Mouse (Mus musculus): ENCODE results near the gene Prcd. TPM values are rescaled to one million over a fixed set of nuclear protein-coding genes. Genes with fewer than 3 reads are reported as not detected.

Gene Prcd
- polyA plus RNA-seq, 1 experiment from 2014 or later, result 0.53 TPM

GRCm38 (mm10) chr11:116651339-116651738, 2.0 kb upstream of the Prcd start:
- no peaks in the 10 kb centered on the region for H3K36me3 ChIP-seq (ENCODE audit: control insufficient read depth, insufficient read depth, low read length)
- peaks cover 33% of the 10 kb centered on the region for H3K27me3 ChIP-seq (ENCODE audit: control insufficient read depth, insufficient read depth, low read length)
- H3K9ac ChIP-seq (ENCODE audit: low read length), result no peak overlapping the region
- 83% methylated on average over 8 of the region's 8 CpGs for WGBS
- no peak overlapping the region for H3K4me2 ChIP-seq (ENCODE audit: low read depth)
- peaks cover 5% of the 10 kb centered on the region; the same call in 1 of the 2 replicates for H3K4me1 ChIP-seq (ENCODE audit: control insufficient read depth, insufficient read depth, low read length)
- H3K27ac ChIP-seq (ENCODE audit: low read depth, low read length), result no peak overlapping the region
- no peak for ATAC-seq (ENCODE audit: insufficient read depth, low FRiP score, low TSS enrichment)
- no peak overlapping the region for H3K4me3 ChIP-seq (ENCODE audit: low read depth, low read length)
- no peaks in the 10 kb centered on the region for H3K9me3 ChIP-seq (ENCODE audit: control insufficient read depth, low read length)
- no peak for DNase-seq (ENCODE audit: low spot score)

- Histone ChIP-seq H3K36me3 (ENCODE audit: control insufficient read depth, insufficient read depth, low read length) (no peaks in the 10 kb centered on the region), H3K4me1 (ENCODE audit: control insufficient read depth, insufficient read depth, low read length) (peaks cover 8% of the 10 kb centered on the region; the same call in 1 of the 2 replicates), H3K9ac (ENCODE audit: low read length) (no peak overlapping the region), H3K4me3 (ENCODE audit: low read depth, low read length) (no peak overlapping the region), H3K9me3 (ENCODE audit: control insufficient read depth, low read length) (no peaks in the 10 kb centered on the region), H3K27ac (ENCODE audit: low read depth, low read length) (no peak overlapping the region), H3K27me3 (ENCODE audit: control insufficient read depth, insufficient read depth, low read length) (peaks cover 33% of the 10 kb centered on the region), H3K4me2 (ENCODE audit: low read depth) (no peak overlapping the region)
- DNase-seq (ENCODE audit: low spot score), result no peak
- 64% methylated on average over 25 of the region's 25 CpGs for WGBS
- ATAC-seq (ENCODE audit: insufficient read depth, low FRiP score, low TSS enrichment), result no peak
Observed at GRCm38 (mm10) chr11:116652330-116653098, 820 bp upstream of the Prcd start.

GRCm38 (mm10) chr11:116653709-116654221, 431 bp downstream of the Prcd start:
- DNase-seq (ENCODE audit: low spot score), result peak; percentile 45
- Histone ChIP-seq H3K27me3 (ENCODE audit: control insufficient read depth, insufficient read depth, low read length) (peaks cover 33% of the 10 kb centered on the region), H3K36me3 (ENCODE audit: control insufficient read depth, insufficient read depth, low read length) (no peaks in the 10 kb centered on the region), H3K4me1 (ENCODE audit: control insufficient read depth, insufficient read depth, low read length) (peaks cover 6% of the 10 kb centered on the region; the same call in 1 of the 2 replicates), H3K9ac (ENCODE audit: low read length) (peak overlapping the region; percentile 47), H3K27ac (ENCODE audit: low read depth, low read length) (no peak overlapping the region), H3K4me3 (ENCODE audit: low read depth, low read length) (peak overlapping the region; percentile 38), H3K4me2 (ENCODE audit: low read depth) (peak overlapping the region; percentile 89), H3K9me3 (ENCODE audit: control insufficient read depth, low read length) (no peaks in the 10 kb centered on the region)
- no peak for ATAC-seq (ENCODE audit: insufficient read depth, low FRiP score, low TSS enrichment)
- under 1% methylated on average over 34 of the region's 47 CpGs for WGBS

- ATAC-seq (ENCODE audit: insufficient read depth, low FRiP score, low TSS enrichment) (no peak), DNase-seq (ENCODE audit: low spot score) (peak; percentile 44)
- Histone ChIP-seq H3K4me3 (ENCODE audit: low read depth, low read length) (peak within 1 kb of the TSS; percentile 38), H3K4me2 (ENCODE audit: low read depth) (peak within 1 kb of the TSS; percentile 89), H3K4me1 (ENCODE audit: control insufficient read depth, insufficient read depth, low read length) (peaks cover 6% of the 10 kb centered on the region; the same call in 1 of the 2 replicates), H3K9ac (ENCODE audit: low read length) (peak within 1 kb of the TSS; percentile 47), H3K9me3 (ENCODE audit: control insufficient read depth, low read length) (no peaks in the 10 kb centered on the region), H3K36me3 (ENCODE audit: control insufficient read depth, insufficient read depth, low read length) (no peaks in the 10 kb centered on the region), H3K27ac (ENCODE audit: low read depth, low read length) (no peak within 1 kb of the TSS), H3K27me3 (ENCODE audit: control insufficient read depth, insufficient read depth, low read length) (peaks cover 33% of the 10 kb centered on the region)
- 7% methylated on average over 28 of the region's 28 CpGs for WGBS
Observed at GRCm38 (mm10) chr11:116654255-116654821, 1.0 kb downstream of the Prcd start, which contains the start of gene Cygb. TSS of gene Cygb (minus strand) at chr11:116654313.

GRCm38 (mm10) chr11:116656348-116657191, 3.2 kb downstream of the Prcd start:
- DNase-seq (ENCODE audit: low spot score) (no peak), ATAC-seq (ENCODE audit: insufficient read depth, low FRiP score, low TSS enrichment) (no peak)
- Histone ChIP-seq H3K27ac (ENCODE audit: low read depth, low read length) (no peak overlapping the region), H3K9ac (ENCODE audit: low read length) (no peak overlapping the region), H3K36me3 (ENCODE audit: control insufficient read depth, insufficient read depth, low read length) (no peaks in the 10 kb centered on the region), H3K4me3 (ENCODE audit: low read depth, low read length) (no peak overlapping the region), H3K4me2 (ENCODE audit: low read depth) (no peak overlapping the region), H3K4me1 (ENCODE audit: control insufficient read depth, insufficient read depth, low read length) (peaks cover 16% of the 10 kb centered on the region), H3K9me3 (ENCODE audit: control insufficient read depth, low read length) (no peaks in the 10 kb centered on the region), H3K27me3 (ENCODE audit: control insufficient read depth, insufficient read depth, low read length) (peaks cover 33% of the 10 kb centered on the region)
- 81% methylated on average over 16 of the region's 16 CpGs for WGBS

- peak; percentile 86 for ATAC-seq (ENCODE audit: insufficient read depth, low FRiP score, low TSS enrichment)
- Histone ChIP-seq H3K9me3 (ENCODE audit: control insufficient read depth, low read length) (no peaks in the 10 kb centered on the region), H3K27ac (ENCODE audit: low read depth, low read length) (peak overlapping the region; percentile 61), H3K36me3 (ENCODE audit: control insufficient read depth, insufficient read depth, low read length) (no peaks in the 10 kb centered on the region), H3K9ac (ENCODE audit: low read length) (peak overlapping the region; percentile 9), H3K4me1 (ENCODE audit: control insufficient read depth, insufficient read depth, low read length) (peaks cover 26% of the 10 kb centered on the region), H3K4me3 (ENCODE audit: low read depth, low read length) (peak overlapping the region; percentile 18; the same call in 1 of the 2 replicates), H3K27me3 (ENCODE audit: control insufficient read depth, insufficient read depth, low read length) (peaks cover 23% of the 10 kb centered on the region), H3K4me2 (ENCODE audit: low read depth) (peak overlapping the region; percentile 36)
- WGBS, result 13% methylated on average over 22 of the region's 22 CpGs
- peak; percentile 91 for DNase-seq (ENCODE audit: low spot score)
Observed at GRCm38 (mm10) chr11:116657311-116658223, 4.2 kb downstream of the Prcd start.

GRCm38 (mm10) chr11:116658238-116658637, 4.9 kb downstream of the Prcd start:
- Histone ChIP-seq H3K4me3 (ENCODE audit: low read depth, low read length) (no peak overlapping the region), H3K27me3 (ENCODE audit: control insufficient read depth, insufficient read depth, low read length) (peaks cover 16% of the 10 kb centered on the region), H3K9ac (ENCODE audit: low read length) (no peak overlapping the region), H3K4me1 (ENCODE audit: control insufficient read depth, insufficient read depth, low read length) (peaks cover 28% of the 10 kb centered on the region), H3K4me2 (ENCODE audit: low read depth) (peak overlapping the region; percentile 36; the same call in 1 of the 2 replicates), H3K27ac (ENCODE audit: low read depth, low read length) (no peak overlapping the region; the same call in 1 of the 2 replicates), H3K9me3 (ENCODE audit: control insufficient read depth, low read length) (no peaks in the 10 kb centered on the region), H3K36me3 (ENCODE audit: control insufficient read depth, insufficient read depth, low read length) (no peaks in the 10 kb centered on the region)
- 70% methylated on average over 10 of the region's 10 CpGs for WGBS
- no peak for DNase-seq (ENCODE audit: low spot score)
- ATAC-seq (ENCODE audit: insufficient read depth, low FRiP score, low TSS enrichment), result no peak

All from neural tube, embryonic 11.5 days (tissue).